Mouse (Mus musculus) kidney, embryonic 14.5 days (tissue): Measurements from ENCODE around the gene Slc5a3. TPM values are rescaled to one million over a fixed set of nuclear protein-coding genes. Genes with fewer than 3 reads are reported as not detected.
"Not testable (repeated sequence)": the region's sequence is repeated elsewhere in the genome, so short reads cannot be mapped to it uniquely, and the experiment has no call there.

Source experiments
- ATAC-seq: fragments of 200-750 bp; cut with Nextera tagmentation; 2 replicates; pipeline ENCODE4 v1.8.0; 2017; ENCODE audit warnings: moderate number of reproducible peaks, mild to moderate bottlenecking, moderate TSS enrichment, moderate library complexity; ENCODE audit not compliant: low FRiP score, low TSS enrichment
- H3K27ac ChIP-seq: fragments of 300-500 bp; sonication (generic); 2 replicates; pipeline ENCODE4 v1.5.1; 2014; ENCODE audit warnings: low read depth, mild to moderate bottlenecking, low read length, moderate library complexity, mixed read lengths
- H3K27me3 ChIP-seq: fragments of 300-500 bp; sonication (generic); 2 replicates; pipeline ENCODE4 v1.6.1; 2014; ENCODE audit warnings: mild to moderate bottlenecking, low read length; ENCODE audit not compliant: control insufficient read depth, insufficient read depth
- H3K36me3 ChIP-seq: fragments of 300-500 bp; sonication (generic); 2 replicates; pipeline ENCODE4 v1.6.1; 2014; ENCODE audit warnings: low read length, mixed read lengths; ENCODE audit not compliant: control insufficient read depth, insufficient read depth
- H3K4me1 ChIP-seq: fragments of 300-500 bp; sonication (generic); 2 replicates; pipeline ENCODE4 v1.6.1; 2014; ENCODE audit warnings: low read length, mixed read lengths; ENCODE audit not compliant: control insufficient read depth, insufficient read depth
- H3K4me2 ChIP-seq: fragments of 300-500 bp; sonication (generic); replicated peaks from 2 replicates; pipeline ENCODE4 v1.6.1; 2014; ENCODE audit warnings: low read depth, mild to moderate bottlenecking, low read length
- H3K4me3 ChIP-seq: fragments of 300-500 bp; sonication (generic); 2 replicates; pipeline ENCODE4 v1.5.1; 2014; ENCODE audit warnings: mild to moderate bottlenecking, low read length
- H3K9ac ChIP-seq: fragments of 300-500 bp; sonication (generic); 2 replicates; pipeline ENCODE4 v1.6.1; 2014; ENCODE audit warnings: low read depth, mild to moderate bottlenecking, low read length, moderate library complexity
- H3K9me3 ChIP-seq: fragments of 300-500 bp; sonication (generic); 2 replicates; pipeline ENCODE4 v1.6.1; 2016; ENCODE audit warnings: low read length; ENCODE audit not compliant: control insufficient read depth
- WGBS: fragments of 180-500 bp; shearing (Covaris S2); extraction: QIAGEN DNeasy Blood & Tissue Kit; methylation state at CpG from one replicate; pipeline ENCODE4 v1.1.7; 2014; 5-methylcytosine and 5-hydroxymethylcytosine counted together
- polyA plus RNA-seq: library from polyadenylated mRNA; unstranded; fragments of >200 nt; fragmentation: Nextera tagmentation; extraction: Ambion mirVana; gene quantifications from 2 replicates; pipeline ENCODE4 v1.2.1, GENCODE M21; 2014

The Slc5a3 gene
- polyA plus RNA-seq, 1 experiment from 2014 or later: 13.6 TPM

DNA sequence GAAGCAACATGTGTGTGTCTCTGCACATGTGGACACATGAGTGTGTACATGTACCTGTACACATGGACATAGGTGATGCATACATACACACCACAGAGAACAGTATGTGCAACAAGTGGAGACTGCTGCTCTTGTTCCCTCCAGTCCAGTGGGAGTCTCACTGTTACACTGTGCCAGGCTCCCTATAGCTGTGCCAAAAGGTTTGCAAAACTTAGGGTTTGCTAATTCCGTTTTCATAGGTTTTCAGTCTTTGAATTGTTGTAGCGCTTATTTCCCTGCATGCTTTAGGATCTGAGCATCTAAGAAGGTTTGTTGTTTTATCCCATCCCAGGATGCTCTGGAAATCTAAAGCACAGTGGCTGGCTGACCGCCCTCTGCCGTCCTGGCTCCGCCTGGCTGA lies 33.8 kb downstream of the Slc5a3 start:
- 65% methylated on average over 5 of the region's 5 CpGs for WGBS
- no peak overlapping the region for H3K4me2 ChIP-seq
- H3K9ac ChIP-seq: no peak overlapping the region
- H3K4me1 ChIP-seq: no peaks in the 10 kb centered on the region
- no peaks in the 10 kb centered on the region for H3K27me3 ChIP-seq
- no peak for ATAC-seq
- H3K27ac ChIP-seq: no peak overlapping the region
- H3K4me3 ChIP-seq: no peak overlapping the region
- H3K36me3 ChIP-seq: no peaks in the 10 kb centered on the region
- H3K9me3 ChIP-seq: no peaks in the 10 kb centered on the region

DNA sequence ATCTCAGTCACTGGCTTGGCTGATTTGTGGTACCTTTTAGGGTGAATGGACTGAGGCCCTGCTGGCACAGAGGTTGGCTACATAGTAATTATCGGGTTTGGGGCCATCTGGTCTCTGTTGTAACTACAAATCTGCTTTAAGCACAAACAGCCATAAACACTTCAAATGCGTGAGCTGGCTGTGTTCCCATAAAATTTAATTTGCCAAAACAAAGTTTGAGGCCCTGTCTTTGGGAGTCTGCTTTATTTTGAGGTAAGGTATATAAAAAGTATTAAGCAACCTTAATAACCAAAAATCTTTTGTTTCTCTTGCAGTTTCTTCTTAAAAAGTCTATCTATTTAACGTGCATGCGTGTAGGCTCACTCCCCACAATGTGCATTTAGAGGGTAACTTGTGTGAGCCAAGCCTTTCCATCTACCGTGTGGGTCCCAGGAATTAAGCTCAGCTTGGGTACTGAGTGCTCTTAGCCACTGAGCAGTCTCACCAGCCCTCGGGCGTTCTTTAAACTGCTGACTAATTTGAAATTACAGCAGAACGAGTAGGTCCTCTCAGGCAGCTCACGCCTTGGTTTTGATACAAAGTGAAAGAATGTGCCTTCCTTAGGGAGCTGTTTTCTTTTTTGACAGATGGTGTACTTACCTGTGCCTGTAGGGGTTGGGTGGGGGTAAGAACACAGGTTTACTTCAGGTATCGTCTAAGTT lies 40.4 kb downstream of the Slc5a3 start:
- WGBS: 52% methylated on average over 10 of the region's 10 CpGs
- no peak overlapping the region for H3K4me3 ChIP-seq
- no peaks in the 10 kb centered on the region for H3K4me1 ChIP-seq
- H3K9me3 ChIP-seq: no peaks in the 10 kb centered on the region
- H3K4me2 ChIP-seq: no peak overlapping the region
- H3K36me3 ChIP-seq: peaks cover 12% of the 10 kb centered on the region; the same call in 1 of the 2 replicates
- H3K27ac ChIP-seq: no peak overlapping the region
- ATAC-seq: no peak
- H3K27me3 ChIP-seq: no peaks in the 10 kb centered on the region
- H3K9ac ChIP-seq: no peak overlapping the region

DNA sequence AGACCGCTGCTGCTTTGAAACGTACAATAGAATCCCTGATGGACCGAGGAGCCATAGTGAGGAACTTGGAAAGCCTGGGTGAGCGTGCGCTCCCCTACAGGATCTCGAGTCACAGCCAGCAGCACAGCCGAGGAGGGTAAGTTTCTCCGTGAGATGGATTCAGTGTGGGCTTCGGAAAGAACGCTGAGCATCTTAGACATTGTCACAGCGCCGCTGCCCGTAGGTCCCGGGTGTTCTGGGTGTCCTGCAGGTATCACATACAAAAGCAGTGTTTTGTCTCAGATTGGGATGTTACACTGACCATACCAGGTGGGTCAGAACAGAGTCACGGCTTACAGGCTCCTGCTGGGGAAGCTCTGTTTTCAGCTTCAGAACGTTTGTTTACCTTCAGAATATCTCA lies 41.5 kb downstream of the Slc5a3 start:
- H3K9ac ChIP-seq: no peak overlapping the region
- no peak overlapping the region for H3K4me2 ChIP-seq
- H3K9me3 ChIP-seq: no peaks in the 10 kb centered on the region
- no peaks in the 10 kb centered on the region for H3K27me3 ChIP-seq
- no peak for ATAC-seq
- no peak overlapping the region for H3K4me3 ChIP-seq
- WGBS: 83% methylated on average over 16 of the region's 16 CpGs
- H3K36me3 ChIP-seq: peaks cover 12% of the 10 kb centered on the region; the same call in 1 of the 2 replicates
- no peak overlapping the region for H3K27ac ChIP-seq
- H3K4me1 ChIP-seq: no peaks in the 10 kb centered on the region

GRCm38 (mm10) chr16:92100111-92100510 lies 42.0 kb downstream of the Slc5a3 start:
- no peak for ATAC-seq
- Histone ChIP-seq H3K27me3 (no peaks in the 10 kb centered on the region), H3K4me1 (no peaks in the 10 kb centered on the region), H3K4me2 (no peak overlapping the region), H3K9me3 (no peaks in the 10 kb centered on the region), H3K36me3 (peaks cover 12% of the 10 kb centered on the region; the same call in 1 of the 2 replicates), H3K4me3 (no peak overlapping the region), H3K9ac (no peak overlapping the region), H3K27ac (no peak overlapping the region)
- 69% methylated on average over 4 of the region's 4 CpGs for WGBS

- Histone ChIP-seq H3K9ac (no peak overlapping the region), H3K27ac (no peak overlapping the region), H3K4me3 (no peak overlapping the region), H3K9me3 (no peaks in the 10 kb centered on the region), H3K4me1 (no peaks in the 10 kb centered on the region), H3K36me3 (peaks cover 12% of the 10 kb centered on the region; the same call in 1 of the 2 replicates), H3K27me3 (no peaks in the 10 kb centered on the region), H3K4me2 (no peak overlapping the region)
- WGBS: 65% methylated on average over 5 of the region's 5 CpGs
- ATAC-seq: no peak
These were observed 44.0 kb downstream of the Slc5a3 start for GRCm38 (mm10) chr16:92102115-92102514.

GRCm38 (mm10) chr16:92102931-92103330 lies 44.8 kb downstream of the Slc5a3 start:
- WGBS: 96% methylated on average over 6 of the region's 7 CpGs
- H3K27me3 ChIP-seq, ATAC-seq, H3K4me1 ChIP-seq, H3K4me2 ChIP-seq, H3K27ac ChIP-seq, H3K9ac ChIP-seq, H3K9me3 ChIP-seq, H3K4me3 ChIP-seq: not testable (repeated sequence)
- H3K36me3 ChIP-seq: peaks cover 12% of the 10 kb centered on the region; the same call in 1 of the 2 replicates

DNA sequence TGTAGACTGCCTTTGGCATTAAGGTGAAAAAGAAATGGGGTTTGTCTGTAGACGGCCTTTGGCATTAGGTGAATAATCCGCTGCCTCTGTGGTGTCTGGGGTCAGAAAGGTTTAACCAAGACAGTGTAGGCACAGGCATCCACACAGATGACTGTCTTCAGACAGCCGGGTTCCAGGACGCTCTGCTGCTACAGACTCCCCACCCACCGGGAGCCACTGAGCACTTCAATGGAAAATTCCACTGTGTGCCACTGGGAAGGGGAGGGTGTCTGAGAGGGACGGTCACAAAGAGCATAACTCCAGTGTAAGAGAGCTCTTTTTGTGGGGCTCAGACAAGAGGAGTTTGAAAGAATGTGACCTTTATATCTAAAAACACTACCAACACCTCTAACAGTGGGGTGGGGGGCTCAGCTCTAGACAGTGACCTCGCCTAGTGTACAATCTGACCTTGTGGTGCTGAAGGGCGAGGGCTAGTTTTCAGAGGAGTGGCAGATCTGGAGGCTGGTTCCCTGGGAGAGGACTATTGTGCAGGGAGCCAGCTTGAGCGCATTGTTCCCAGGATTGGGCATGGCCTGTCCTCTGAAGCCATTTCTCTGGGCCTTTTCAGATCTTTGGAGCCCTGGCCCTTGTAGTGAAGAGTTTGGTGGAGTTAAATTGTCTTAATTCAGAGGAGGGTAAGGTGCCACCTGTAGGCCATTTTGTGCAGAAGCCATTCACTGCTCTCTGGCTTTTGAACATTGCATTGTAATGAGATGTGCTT lies 45.6 kb downstream of the Slc5a3 start:
- Histone ChIP-seq H3K27ac (no peak overlapping the region), H3K9me3 (no peaks in the 10 kb centered on the region), H3K4me2 (no peak overlapping the region), H3K4me1 (no peaks in the 10 kb centered on the region), H3K4me3 (no peak overlapping the region), H3K9ac (no peak overlapping the region), H3K36me3 (peaks cover 12% of the 10 kb centered on the region; the same call in 1 of the 2 replicates), H3K27me3 (no peaks in the 10 kb centered on the region)
- peak; percentile 47; the same call in 1 of the 2 replicates for ATAC-seq
- 52% methylated on average over 9 of the region's 9 CpGs for WGBS

GRCm38 (mm10) chr16:92104332-92104590 lies 46.1 kb downstream of the Slc5a3 start:
- H3K27ac ChIP-seq: no peak overlapping the region
- H3K4me2 ChIP-seq: no peak overlapping the region
- H3K4me3 ChIP-seq: no peak overlapping the region
- ATAC-seq: no peak
- peaks cover 12% of the 10 kb centered on the region; the same call in 1 of the 2 replicates for H3K36me3 ChIP-seq
- no peaks in the 10 kb centered on the region for H3K9me3 ChIP-seq
- H3K4me1 ChIP-seq: no peaks in the 10 kb centered on the region
- no peaks in the 10 kb centered on the region for H3K27me3 ChIP-seq
- WGBS: 98% methylated on average over 2 of the region's 2 CpGs
- H3K9ac ChIP-seq: no peak overlapping the region

- H3K9ac ChIP-seq: no peak overlapping the region
- WGBS: 93% methylated on average over 2 of the region's 2 CpGs
- no peak for ATAC-seq
These were observed 46.8 kb downstream of the Slc5a3 start for GRCm38 (mm10) chr16:92104951-92105350.

More at GRCm38 (mm10) chr16:92104951-92105350, 46.8 kb downstream of the Slc5a3 start:
- 0 out of 2 replicates have a peak, but pooled peaks cover 12% of the 10 kb centered on the region for H3K36me3 ChIP-seq
- H3K4me3 ChIP-seq: no peak overlapping the region
- H3K27me3 ChIP-seq: no peaks in the 10 kb centered on the region
- H3K4me1 ChIP-seq: no peaks in the 10 kb centered on the region
- H3K9me3 ChIP-seq: no peaks in the 10 kb centered on the region
- no peak overlapping the region for H3K4me2 ChIP-seq
- H3K27ac ChIP-seq: no peak overlapping the region
